Mouse (Mus musculus): ENCODE measurements around the gene Cacng3. TPM values are rescaled to one million over a fixed set of nuclear protein-coding genes. Genes with fewer than 3 reads are reported as not detected.

The Cacng3 gene
- polyA plus RNA-seq (2012; rRNA removed), result 0.45 and 0.62 TPM in 2 replicates

GRCm38 (mm10) chr7:122670442-122670872 lies at the start of gene Cacng3:
TSS of gene Cacng3 (plus strand) at chr7:122670492.

All from central nervous system, embryonic 11.5 days (tissue).